Mouse (Mus musculus) stomach, embryonic 14.5 days (tissue): ENCODE measurements around the gene Aebp1. TPM values are rescaled to one million over a fixed set of nuclear protein-coding genes. Genes with fewer than 3 reads are reported as not detected.

Experiments
- ATAC-seq: fragments of 200-750 bp; cut with Nextera tagmentation; 2 replicates; pipeline ENCODE4 v1.8.0; 2017; ENCODE audit warnings: low read depth, moderate TSS enrichment; ENCODE audit not compliant: insufficient number of reproducible peaks, insufficient read depth, low FRiP score
- H3K27ac ChIP-seq: fragments of 300-500 bp; sonication (generic); 2 replicates; pipeline ENCODE4 v1.5.1; 2014; ENCODE audit warnings: mild to moderate bottlenecking, low read length, moderate library complexity, mixed read lengths
- H3K27me3 ChIP-seq: fragments of 300-500 bp; sonication (generic); 2 replicates; pipeline ENCODE4 v1.6.1; 2014; ENCODE audit warnings: low read length, control low read depth, mixed read lengths; ENCODE audit not compliant: control insufficient read depth, insufficient read depth
- H3K36me3 ChIP-seq: fragments of 300-500 bp; sonication (generic); 2 replicates; pipeline ENCODE4 v1.6.1; 2014; ENCODE audit warnings: mild to moderate bottlenecking, control low read depth, low read length, moderate library complexity, mixed read lengths; ENCODE audit not compliant: control insufficient read depth, insufficient read depth
- H3K4me1 ChIP-seq: fragments of 300-500 bp; sonication (generic); 2 replicates; pipeline ENCODE4 v1.6.1; 2014; ENCODE audit warnings: low read length, control low read depth, mixed read lengths; ENCODE audit not compliant: control insufficient read depth, insufficient read depth
- H3K4me2 ChIP-seq: fragments of 300-500 bp; sonication (generic); replicated peaks from 2 replicates; pipeline ENCODE4 v1.6.1; 2014; ENCODE audit warnings: low read depth, low read length, control low read depth
- H3K4me3 ChIP-seq: fragments of 300-500 bp; sonication (generic); 2 replicates; pipeline ENCODE4 v1.5.1; 2014; ENCODE audit warnings: low read depth, low read length, control low read depth
- H3K9ac ChIP-seq: fragments of 300-500 bp; sonication (generic); replicated peaks from 2 replicates; pipeline ENCODE4 v1.6.1; 2014; ENCODE audit warnings: low read depth, mild to moderate bottlenecking, control low read depth, low read length, moderate library complexity, mixed read lengths
- H3K9me3 ChIP-seq: fragments of 300-500 bp; sonication (generic); 2 replicates; pipeline ENCODE4 v1.6.1; 2016; ENCODE audit warnings: low read depth, low read length, control low read depth; ENCODE audit not compliant: control insufficient read depth
- WGBS: fragments of 180-500 bp; shearing (Covaris S2); extraction: QIAGEN DNeasy Blood & Tissue Kit; methylation state at CpG from one replicate; pipeline ENCODE4 v1.1.7; 2014; 5-methylcytosine and 5-hydroxymethylcytosine counted together
- polyA plus RNA-seq: library from polyadenylated mRNA; unstranded; fragments of >200 nt; fragmentation: Nextera tagmentation; extraction: Ambion mirVana; gene quantifications from 2 replicates; pipeline ENCODE4 v1.2.1, GENCODE M21; 2014

Aebp1 gene
- polyA plus RNA-seq, 1 experiment from 2014 or later, result 30.3 TPM

GRCm38 (mm10) chr11:5873192-5873591 is 11.4 kb downstream of the Aebp1 start:
- H3K27ac ChIP-seq, result no peak overlapping the region
- WGBS, result 94% methylated on average over 9 of the region's 9 CpGs
- H3K4me1 ChIP-seq, result peaks cover 8% of the 10 kb centered on the region
- H3K4me2 ChIP-seq, result no peak overlapping the region
- H3K9ac ChIP-seq, result no peak overlapping the region
- no peak for ATAC-seq
- H3K27me3 ChIP-seq, result no peaks in the 10 kb centered on the region
- H3K4me3 ChIP-seq, result no peak overlapping the region
- no peaks in the 10 kb centered on the region for H3K9me3 ChIP-seq
- H3K36me3 ChIP-seq, result peaks cover 54% of the 10 kb centered on the region

GRCm38 (mm10) chr11:5877421-5877820 is 15.7 kb downstream of the Aebp1 start:
- peak overlapping the region; percentile 75 for H3K4me2 ChIP-seq
- peak overlapping the region; percentile 58 for H3K9ac ChIP-seq
- H3K36me3 ChIP-seq, result peaks cover 29% of the 10 kb centered on the region; the same call in 1 of the 2 replicates
- peaks cover 13% of the 10 kb centered on the region for H3K4me1 ChIP-seq
- peak overlapping the region; percentile 53 for H3K4me3 ChIP-seq
- no peak overlapping the region for H3K27ac ChIP-seq
- ATAC-seq, result no peak
- H3K9me3 ChIP-seq, result no peaks in the 10 kb centered on the region
- 4% methylated on average over 5 of the region's 5 CpGs for WGBS
- H3K27me3 ChIP-seq, result no peaks in the 10 kb centered on the region

DNA sequence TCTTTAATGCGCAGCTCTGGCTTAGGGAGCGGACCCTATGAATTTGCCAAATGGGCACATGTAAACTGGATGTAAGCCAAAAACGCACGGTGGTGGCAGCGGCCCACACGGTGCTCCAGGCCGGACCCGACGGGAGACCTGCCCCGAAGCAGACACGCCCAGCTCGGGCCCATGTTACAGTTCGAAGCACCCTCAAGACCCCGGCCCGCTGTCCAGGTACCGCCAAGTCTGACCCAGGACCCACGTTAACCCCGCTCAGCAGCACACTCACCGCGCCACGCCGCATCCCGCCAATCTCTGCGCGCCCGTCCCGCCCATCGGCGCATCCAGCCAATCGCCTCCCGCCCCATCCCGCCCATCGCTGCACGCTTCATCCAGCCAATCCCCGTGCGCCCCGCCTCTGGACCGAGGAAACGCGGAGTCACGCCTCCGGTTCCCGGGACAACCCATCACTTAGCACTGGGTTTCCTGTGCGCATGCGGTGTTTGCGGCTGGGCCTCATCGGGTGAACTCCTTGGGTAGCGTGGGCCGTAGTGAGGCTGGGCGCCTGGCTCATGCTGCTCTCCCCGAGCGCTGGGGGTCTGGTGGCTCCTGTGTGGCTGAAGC is 16.3 kb downstream of the Aebp1 start, which contains the start of gene Pold2:
Pold2 (minus strand) TSS at position 372 of the 606 bp plus-strand sequence.
- H3K4me3 ChIP-seq, result peak within 1 kb of the TSS; percentile 53
- peak within 1 kb of the TSS; percentile 58 for H3K9ac ChIP-seq
- H3K9me3 ChIP-seq, result no peaks in the 10 kb centered on the region
- WGBS, result under 1% methylated on average over 52 of the region's 52 CpGs
- peaks cover 13% of the 10 kb centered on the region for H3K4me1 ChIP-seq
- no peaks in the 10 kb centered on the region for H3K27me3 ChIP-seq
- H3K4me2 ChIP-seq, result peak within 1 kb of the TSS; percentile 75
- peak within 1 kb of the TSS; percentile 89 for H3K27ac ChIP-seq
- H3K36me3 ChIP-seq, result peaks cover 23% of the 10 kb centered on the region; the same call in 1 of the 2 replicates
- peak; percentile 99 for ATAC-seq

GRCm38 (mm10) chr11:5878661-5879060 is 16.9 kb downstream of the Aebp1 start:
- WGBS, result 29% methylated on average over 8 of the region's 8 CpGs
- H3K27me3 ChIP-seq, result no peaks in the 10 kb centered on the region

GRCm38 (mm10) chr11:5879905-5880304 is 18.2 kb downstream of the Aebp1 start:
- Histone ChIP-seq H3K4me3 (no peak overlapping the region), H3K27me3 (no peaks in the 10 kb centered on the region), H3K27ac (no peak overlapping the region), H3K36me3 (peaks cover 4% of the 10 kb centered on the region; the same call in 1 of the 2 replicates), H3K4me1 (peaks cover 13% of the 10 kb centered on the region), H3K9me3 (no peaks in the 10 kb centered on the region), H3K4me2 (no peak overlapping the region), H3K9ac (no peak overlapping the region)
- WGBS, result 56% methylated on average over 5 of the region's 5 CpGs
- no peak for ATAC-seq

More at GRCm38 (mm10) chr11:5878661-5879060, 16.9 kb downstream of the Aebp1 start:
- Histone ChIP-seq H3K4me2 (peak overlapping the region; percentile 75), H3K9me3 (no peaks in the 10 kb centered on the region), H3K36me3 (peaks cover 17% of the 10 kb centered on the region; the same call in 1 of the 2 replicates), H3K27ac (peak overlapping the region; percentile 89), H3K9ac (no peak overlapping the region; the same call in 1 of the 2 replicates), H3K4me1 (peaks cover 13% of the 10 kb centered on the region), H3K4me3 (peak overlapping the region; percentile 53)
- no peak for ATAC-seq

DNA sequence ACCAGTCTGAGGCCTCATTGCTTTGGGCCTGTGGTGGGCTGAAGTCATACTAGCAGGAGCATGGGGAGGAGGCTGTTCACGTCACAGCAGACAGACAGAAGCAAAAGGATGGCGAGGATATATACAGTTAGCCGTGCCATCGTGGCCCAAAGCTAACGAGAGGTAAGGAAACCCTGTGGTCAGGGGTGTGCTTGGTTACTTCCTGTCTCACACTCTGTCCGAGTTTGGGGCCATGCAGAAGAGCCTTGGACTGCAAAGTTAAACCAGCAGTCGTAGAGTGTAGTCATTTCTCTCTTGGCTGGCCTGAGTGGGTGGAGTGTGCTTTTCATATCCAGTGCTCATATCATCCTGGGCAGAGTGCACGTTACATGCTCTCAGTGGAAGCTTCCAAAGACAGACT is 20.8 kb downstream of the Aebp1 start:
- 74% methylated on average over 8 of the region's 8 CpGs for WGBS
- Histone ChIP-seq H3K9ac (no peak overlapping the region), H3K27ac (no peak overlapping the region), H3K4me3 (no peak overlapping the region), H3K36me3 (no peaks in the 10 kb centered on the region), H3K27me3 (no peaks in the 10 kb centered on the region), H3K4me2 (no peak overlapping the region), H3K9me3 (no peaks in the 10 kb centered on the region), H3K4me1 (peaks cover 6% of the 10 kb centered on the region; the same call in 1 of the 2 replicates)
- ATAC-seq, result no peak

DNA sequence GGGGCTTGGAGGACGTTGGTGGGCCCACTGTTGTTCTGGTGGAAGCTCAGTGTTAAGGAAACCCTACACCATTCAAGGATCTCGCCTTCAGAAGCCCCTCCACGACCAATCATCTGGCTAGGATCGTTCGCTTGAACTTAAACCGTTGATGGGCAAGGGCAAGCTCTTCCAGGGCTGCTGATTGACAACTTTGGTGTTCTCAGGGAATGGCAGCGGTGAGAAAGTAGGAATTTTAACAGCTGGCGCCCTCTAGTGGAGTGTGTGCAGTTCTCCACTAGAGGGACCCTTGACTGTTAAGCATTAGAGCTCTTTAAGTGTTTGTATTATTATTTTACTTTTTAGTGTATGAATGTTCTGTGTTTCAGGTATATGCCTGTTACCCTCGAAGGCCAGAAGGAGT is 24.4 kb downstream of the Aebp1 start:
- Histone ChIP-seq H3K4me1 (peaks cover 7% of the 10 kb centered on the region; the same call in 1 of the 2 replicates), H3K4me2 (no peak overlapping the region), H3K27me3 (no peaks in the 10 kb centered on the region), H3K9me3 (no peaks in the 10 kb centered on the region), H3K36me3 (no peaks in the 10 kb centered on the region), H3K4me3 (no peak overlapping the region), H3K27ac (no peak overlapping the region), H3K9ac (no peak overlapping the region)
- 18% methylated on average over 9 of the region's 9 CpGs for WGBS
- ATAC-seq, result no peak

- Histone ChIP-seq H3K4me3 (no peak overlapping the region), H3K9ac (no peak overlapping the region), H3K27me3 (no peaks in the 10 kb centered on the region), H3K9me3 (no peaks in the 10 kb centered on the region), H3K36me3 (no peaks in the 10 kb centered on the region), H3K27ac (no peak overlapping the region), H3K4me2 (no peak overlapping the region), H3K4me1 (peaks cover 10% of the 10 kb centered on the region; the same call in 1 of the 2 replicates)
- WGBS, result 36% methylated on average over 5 of the region's 5 CpGs
- ATAC-seq, result no peak
Observed at GRCm38 (mm10) chr11:5887250-5887649, 25.5 kb downstream of the Aebp1 start.
